Mouse (Mus musculus) embryonic fibroblast, embryonic 13.5 days (primary cell): ENCODE results near the gene Lnpep.

Source experiments
- CTCF ChIP-seq: IDR thresholded peaks from 2 replicates; pipeline ENCODE4 v1.5.1; 2011; ENCODE audit warnings: mild to moderate bottlenecking, control low read depth, low read length, moderate library complexity, borderline replicate concordance; ENCODE audit not compliant: insufficient read depth
- POLR2A ChIP-seq: IDR thresholded peaks from 2 replicates; pipeline ENCODE4 v1.6.1; 2011; ENCODE audit warnings: low read depth, mild to moderate bottlenecking, control low read depth, low read length, moderate library complexity

DNA sequence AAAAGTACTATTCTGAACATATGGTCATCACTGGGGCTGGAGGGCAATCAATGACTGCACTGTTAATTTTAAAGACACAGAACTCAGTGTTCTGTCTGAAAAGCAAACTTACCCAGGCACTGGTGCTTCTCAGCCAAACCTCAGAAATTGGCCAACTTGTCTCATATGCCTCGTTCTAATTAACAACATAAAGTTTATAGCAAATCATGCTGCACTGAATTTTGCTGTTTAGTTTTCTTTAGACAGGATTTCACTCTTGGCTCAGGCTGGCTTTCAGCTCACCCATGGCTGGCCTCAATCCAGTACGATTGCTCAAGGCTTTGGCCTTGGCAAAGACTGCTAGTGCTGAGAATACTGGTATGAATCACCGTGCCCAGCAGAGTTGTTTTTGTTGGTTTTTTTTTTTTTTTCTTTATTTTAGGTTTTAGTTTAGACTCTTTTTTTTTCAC is 24.0 kb downstream of the Lnpep start:
- TF ChIP-seq POLR2A (no peak), CTCF (no peak)
